Mouse (Mus musculus): Measurements from ENCODE around the gene Gramd2. TPM values are rescaled to one million over a fixed set of nuclear protein-coding genes. Genes with fewer than 3 reads are reported as not detected.

Gramd2 gene
- polyA plus RNA-seq, 1 experiment from 2014 or later = 0.21 TPM

DNA sequence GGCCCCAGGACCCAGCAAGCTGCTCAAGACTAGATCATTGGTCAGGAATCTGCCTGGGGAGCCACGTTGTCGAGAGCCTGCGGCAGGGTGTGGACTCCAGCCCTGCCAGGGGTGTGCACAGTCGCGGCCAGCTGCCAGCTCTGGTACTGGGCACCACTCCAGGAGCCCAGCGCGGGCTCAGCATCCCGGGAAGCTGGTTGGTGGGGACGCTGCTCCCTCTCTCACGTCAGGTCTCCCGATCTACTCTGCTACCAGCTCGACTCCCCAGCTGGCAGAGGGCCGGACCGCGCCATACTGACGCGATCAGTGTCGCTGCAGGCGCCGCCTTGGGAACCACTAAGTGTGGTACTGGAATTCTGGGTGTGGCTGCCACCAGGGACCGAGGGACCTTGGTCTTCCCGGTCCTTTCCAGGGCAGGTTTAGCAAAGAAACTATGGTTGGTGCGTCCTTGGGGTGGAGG is 11.7 kb downstream of the Gramd2 start:
- Histone ChIP-seq H3K27me3 (ENCODE audit: insufficient read depth, low read length) (peaks cover 31% of the 10 kb centered on the region), H3K36me3 (replicated peaks; ENCODE audit: insufficient read depth, low read length) (no peaks in the 10 kb centered on the region), H3K4me2 (ENCODE audit: low read depth, low read length) (peak overlapping the region; percentile 1; the same call in 1 of the 2 replicates), H3K9me3 (ENCODE audit: low read length) (no peaks in the 10 kb centered on the region), H3K9ac (replicated peaks) (no peak overlapping the region), H3K4me3 (ENCODE audit: low read depth, low read length) (no peak overlapping the region), H3K4me1 (ENCODE audit: insufficient read depth) (no peaks in the 10 kb centered on the region), H3K27ac (ENCODE audit: low read depth) (no peak overlapping the region)
- TF ChIP-seq CTCF (IDR thresholded peaks at IDR 0.05; ENCODE audit: low read depth) = no peak
- TF ChIP-seq EP300 (IDR thresholded peaks at IDR 0.05; ENCODE audit: low read depth) = no peak
- 13% methylated on average over 23 of the region's 23 CpGs for WGBS (ENCODE audit: insufficient replicate concordance)
- peak; percentile 42 for DNase-seq
- ATAC-seq = peak; percentile 32; the same call in 1 of the 2 replicates

DNA sequence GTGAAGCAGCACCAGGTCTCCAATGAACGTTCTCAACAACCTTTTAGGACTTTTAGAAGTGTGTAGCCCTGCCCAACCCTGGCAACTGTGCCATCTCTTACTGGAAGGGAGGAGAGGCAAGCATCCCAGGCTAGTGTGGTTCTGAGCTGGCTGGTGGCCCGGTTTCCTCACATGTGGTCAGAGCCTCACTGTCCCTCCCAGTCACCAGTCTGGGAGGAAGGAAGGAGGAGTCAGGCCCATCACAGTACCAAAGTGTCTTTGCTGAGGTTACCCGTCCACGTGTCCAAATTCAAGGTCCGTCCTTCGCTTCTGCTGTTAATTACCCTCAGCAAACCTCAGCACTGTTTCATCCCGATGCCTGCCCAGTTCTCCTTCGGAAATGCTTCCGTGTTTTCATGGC is 12.2 kb downstream of the Gramd2 start:
- ATAC-seq (no peak), DNase-seq (no peak)
- Histone ChIP-seq H3K36me3 (replicated peaks; ENCODE audit: insufficient read depth, low read length) (no peaks in the 10 kb centered on the region), H3K4me3 (ENCODE audit: low read depth, low read length) (no peak overlapping the region), H3K9me3 (ENCODE audit: low read length) (no peaks in the 10 kb centered on the region), H3K4me2 (ENCODE audit: low read depth, low read length) (peak overlapping the region; percentile 1; the same call in 1 of the 2 replicates), H3K9ac (replicated peaks) (no peak overlapping the region), H3K27ac (ENCODE audit: low read depth) (no peak overlapping the region), H3K27me3 (ENCODE audit: insufficient read depth, low read length) (peaks cover 34% of the 10 kb centered on the region), H3K4me1 (ENCODE audit: insufficient read depth) (no peaks in the 10 kb centered on the region)
- 51% methylated on average over 9 of the region's 9 CpGs for WGBS (ENCODE audit: insufficient replicate concordance)
- TF ChIP-seq EP300 (IDR thresholded peaks at IDR 0.05; ENCODE audit: low read depth) (no peak), CTCF (IDR thresholded peaks at IDR 0.05; ENCODE audit: low read depth) (no peak)

DNA sequence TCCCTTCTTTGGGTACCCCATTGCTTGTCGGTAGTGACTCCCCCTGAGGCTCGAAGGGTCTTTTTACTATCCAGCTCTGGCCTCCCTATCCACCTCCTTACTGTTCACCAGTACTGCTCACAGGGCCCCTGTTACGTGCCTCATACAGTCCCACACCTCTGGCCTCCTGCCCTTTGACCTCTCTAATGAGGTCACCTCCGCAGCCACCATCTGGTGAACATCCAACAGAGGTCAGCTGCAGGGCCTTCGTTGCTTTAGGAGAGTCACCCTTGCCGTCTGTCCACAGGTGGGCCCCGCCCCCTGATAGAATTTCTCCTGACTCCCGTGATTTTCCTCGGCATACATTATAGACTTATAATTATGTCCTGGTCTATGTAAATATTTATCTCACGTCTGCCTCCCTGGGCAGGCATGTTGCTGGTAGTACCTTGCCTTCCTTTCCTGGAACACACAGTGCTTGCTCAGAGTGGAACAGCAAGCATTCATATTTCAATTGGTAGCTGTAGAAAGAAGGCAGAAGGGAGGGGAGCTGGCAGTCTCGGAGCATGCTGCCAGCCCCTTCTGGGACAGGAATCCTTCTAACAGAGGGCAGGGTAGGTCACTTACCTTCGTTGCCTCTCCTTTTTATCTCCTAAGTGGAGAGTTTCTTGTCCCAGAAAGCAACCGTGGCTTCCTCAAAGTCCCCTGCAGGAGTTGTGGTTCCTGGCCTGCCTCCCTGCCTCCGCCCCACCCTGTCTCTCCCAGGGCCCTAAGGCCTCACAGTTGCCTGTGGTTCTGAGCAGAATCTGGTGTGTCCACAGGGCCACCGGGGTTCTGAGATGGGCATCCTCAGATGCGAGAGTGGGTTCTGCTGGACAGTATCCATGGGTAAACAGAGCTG is 14.9 kb downstream of the Gramd2 start:
- Histone ChIP-seq H3K27me3 (ENCODE audit: insufficient read depth, low read length) (peaks cover 42% of the 10 kb centered on the region), H3K4me1 (ENCODE audit: insufficient read depth) (no peaks in the 10 kb centered on the region), H3K9ac (replicated peaks) (no peak overlapping the region), H3K4me2 (ENCODE audit: low read depth, low read length) (no peak overlapping the region), H3K4me3 (ENCODE audit: low read depth, low read length) (no peak overlapping the region), H3K36me3 (replicated peaks; ENCODE audit: insufficient read depth, low read length) (no peaks in the 10 kb centered on the region), H3K9me3 (ENCODE audit: low read length) (no peaks in the 10 kb centered on the region), H3K27ac (ENCODE audit: low read depth) (no peak overlapping the region)
- DNase-seq (peak; percentile 44), ATAC-seq (peak; percentile 88)
- no peak for TF ChIP-seq EP300 (IDR thresholded peaks at IDR 0.05; ENCODE audit: low read depth)
- no peak for TF ChIP-seq CTCF (IDR thresholded peaks at IDR 0.05; ENCODE audit: low read depth)
- WGBS (ENCODE audit: insufficient replicate concordance) = 56% methylated on average over 16 of the region's 16 CpGs

DNA sequence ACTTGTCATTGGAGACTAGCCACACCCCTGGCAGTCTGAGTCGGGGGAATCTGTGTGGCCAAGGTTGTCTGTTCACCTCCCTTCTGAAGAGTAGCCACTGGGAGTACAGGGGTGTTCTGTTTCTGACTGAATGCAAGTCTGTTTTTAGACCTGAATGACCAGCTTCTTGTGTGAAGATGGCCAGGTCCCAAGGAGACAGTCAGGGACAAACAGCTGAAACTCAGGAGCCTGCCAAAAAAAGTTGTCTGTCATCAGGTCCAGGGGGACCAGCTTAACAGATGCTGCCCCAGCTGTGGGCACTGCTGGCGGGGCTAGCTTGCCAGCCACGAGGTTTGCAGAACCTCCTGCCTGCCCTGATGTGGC is 15.5 kb downstream of the Gramd2 start:
- no peaks in the 10 kb centered on the region for H3K4me1 ChIP-seq (ENCODE audit: insufficient read depth)
- H3K4me2 ChIP-seq (ENCODE audit: low read depth, low read length) = no peak overlapping the region
- H3K4me3 ChIP-seq (ENCODE audit: low read depth, low read length) = no peak overlapping the region
- no peak overlapping the region for H3K27ac ChIP-seq (ENCODE audit: low read depth)
- DNase-seq (no peak), ATAC-seq (no peak)
- peaks cover 46% of the 10 kb centered on the region for H3K27me3 ChIP-seq (ENCODE audit: insufficient read depth, low read length)
- H3K36me3 ChIP-seq (replicated peaks; ENCODE audit: insufficient read depth, low read length) = no peaks in the 10 kb centered on the region
- no peak overlapping the region for H3K9ac ChIP-seq (replicated peaks)
- TF ChIP-seq CTCF (IDR thresholded peaks at IDR 0.05; ENCODE audit: low read depth) (no peak), EP300 (IDR thresholded peaks at IDR 0.05; ENCODE audit: low read depth) (no peak)
- H3K9me3 ChIP-seq (ENCODE audit: low read length) = no peaks in the 10 kb centered on the region
- WGBS (ENCODE audit: insufficient replicate concordance) = 39% methylated on average over 3 of the region's 3 CpGs

DNA sequence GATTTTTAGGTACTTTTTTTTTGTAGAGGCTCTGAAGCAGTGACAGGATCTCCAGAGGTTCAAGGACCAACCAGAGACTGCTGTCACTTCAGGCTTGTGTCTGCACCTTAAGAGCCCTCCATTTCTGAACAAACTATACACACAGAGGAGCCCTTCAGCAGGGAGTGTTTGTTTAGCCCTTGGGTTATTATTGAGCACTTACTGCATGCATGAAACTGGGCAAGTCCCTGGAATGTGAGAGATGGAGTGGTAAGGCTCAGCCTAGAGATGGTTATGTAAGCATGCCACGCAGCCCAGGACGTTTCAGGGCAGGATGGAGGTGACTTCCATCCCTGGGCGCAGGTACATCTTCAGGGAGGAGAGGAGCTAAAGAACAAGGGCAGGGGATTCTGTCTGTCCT is 16.4 kb downstream of the Gramd2 start:
- TF ChIP-seq CTCF (IDR thresholded peaks at IDR 0.05; ENCODE audit: low read depth) (no peak), EP300 (IDR thresholded peaks at IDR 0.05; ENCODE audit: low read depth) (no peak)
- ATAC-seq = no peak

DNA sequence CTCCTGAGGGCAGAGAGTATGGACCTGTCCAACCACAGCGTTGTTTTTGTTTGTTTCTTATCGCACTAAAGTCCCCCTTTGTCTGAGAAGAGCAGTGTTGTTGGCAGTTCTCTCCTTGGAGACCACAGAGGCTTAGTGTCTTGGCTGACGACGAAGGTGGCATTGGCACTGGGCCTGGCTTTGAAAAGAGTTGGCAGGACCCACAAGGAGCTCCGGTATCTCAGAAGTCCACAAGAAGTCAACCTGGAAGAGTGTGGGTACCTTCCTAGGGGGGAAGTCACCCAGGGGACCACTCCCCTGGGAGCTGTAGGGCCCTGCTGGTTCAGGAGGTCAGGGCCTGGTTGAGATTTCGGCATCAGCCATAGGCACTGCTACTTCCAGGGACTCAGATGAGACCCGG is 21.1 kb downstream of the Gramd2 start:
- no peaks in the 10 kb centered on the region for H3K9me3 ChIP-seq (ENCODE audit: low read length)
- no peaks in the 10 kb centered on the region for H3K36me3 ChIP-seq (replicated peaks; ENCODE audit: insufficient read depth, low read length)
- H3K9ac ChIP-seq (replicated peaks) = no peak overlapping the region
- H3K27ac ChIP-seq (ENCODE audit: low read depth) = no peak overlapping the region
- TF ChIP-seq CTCF (IDR thresholded peaks at IDR 0.05; ENCODE audit: low read depth) (no peak), EP300 (IDR thresholded peaks at IDR 0.05; ENCODE audit: low read depth) (no peak)
- no peaks in the 10 kb centered on the region for H3K4me1 ChIP-seq (ENCODE audit: insufficient read depth)
- no peak overlapping the region for H3K4me3 ChIP-seq (ENCODE audit: low read depth, low read length)
- no peak overlapping the region for H3K4me2 ChIP-seq (ENCODE audit: low read depth, low read length)
- peaks cover 21% of the 10 kb centered on the region for H3K27me3 ChIP-seq (ENCODE audit: insufficient read depth, low read length)
- ATAC-seq (no peak), DNase-seq (no peak)
- 82% methylated on average over 7 of the region's 7 CpGs for WGBS (ENCODE audit: insufficient replicate concordance)

More for the DNA sequence above, 16.4 kb downstream of the Gramd2 start:
- H3K4me2 ChIP-seq (ENCODE audit: low read depth, low read length) = no peak overlapping the region
- H3K36me3 ChIP-seq (replicated peaks; ENCODE audit: insufficient read depth, low read length) = no peaks in the 10 kb centered on the region
- DNase-seq = no peak
- H3K27ac ChIP-seq (ENCODE audit: low read depth) = no peak overlapping the region
- no peaks in the 10 kb centered on the region for H3K9me3 ChIP-seq (ENCODE audit: low read length)
- no peak overlapping the region for H3K4me3 ChIP-seq (ENCODE audit: low read depth, low read length)
- H3K9ac ChIP-seq (replicated peaks) = no peak overlapping the region
- H3K4me1 ChIP-seq (ENCODE audit: insufficient read depth) = no peaks in the 10 kb centered on the region
- 73% methylated on average over 3 of the region's 3 CpGs for WGBS (ENCODE audit: insufficient replicate concordance)
- peaks cover 42% of the 10 kb centered on the region for H3K27me3 ChIP-seq (ENCODE audit: insufficient read depth, low read length)

All from liver, postnatal 0 days (tissue).